Mouse (Mus musculus): ENCODE data around the gene Mkln1. TPM values are rescaled to one million over a fixed set of nuclear protein-coding genes. Genes with fewer than 3 reads are reported as not detected.

Gene Mkln1
- polyA plus RNA-seq, 1 experiment, result 48.6 TPM

GRCm38 (mm10) chr6:31521491-31522355, 123.2 kb downstream of the Mkln1 start:
- TF ChIP-seq GATA1 (IDR thresholded peaks at IDR 0.05; ENCODE audit: low read length), result no peak

DNA sequence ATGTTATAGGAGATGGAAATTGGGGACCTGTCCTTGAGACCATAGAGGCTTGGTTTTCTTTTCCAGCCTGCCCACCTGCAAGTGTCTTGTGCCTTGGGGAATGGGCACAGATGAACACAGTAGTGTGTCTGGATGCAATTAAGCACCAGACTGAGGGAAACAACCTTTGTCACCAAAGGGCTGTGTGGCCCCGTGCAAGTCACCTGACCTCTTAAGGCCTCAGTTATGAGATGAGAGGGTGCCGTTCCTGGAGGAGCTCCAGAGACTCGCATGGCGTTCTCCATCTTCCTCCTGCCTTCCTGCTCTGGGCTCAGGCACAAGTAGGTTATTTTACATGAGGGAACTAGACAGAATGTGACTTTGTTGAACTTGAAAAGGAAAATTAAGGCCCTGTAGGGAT, 123.9 kb downstream of the Mkln1 start:
- TF ChIP-seq GATA1 (IDR thresholded peaks at IDR 0.05; ENCODE audit: low read length), result no peak

- TF ChIP-seq GATA1 (IDR thresholded peaks at IDR 0.05; ENCODE audit: low read length), result no peak
These were observed 124.5 kb downstream of the Mkln1 start for GRCm38 (mm10) chr6:31523039-31523438.

- no peak for TF ChIP-seq GATA1 (IDR thresholded peaks at IDR 0.05; ENCODE audit: low read length)
These were observed 125.1 kb downstream of the Mkln1 start for GRCm38 (mm10) chr6:31523657-31524056.

GRCm38 (mm10) chr6:31524121-31524520, 125.6 kb downstream of the Mkln1 start:
- no peak for TF ChIP-seq GATA1 (IDR thresholded peaks at IDR 0.05; ENCODE audit: low read length)

GRCm38 (mm10) chr6:31524647-31525046, 126.1 kb downstream of the Mkln1 start:
- TF ChIP-seq GATA1 (IDR thresholded peaks at IDR 0.05; ENCODE audit: low read length), result no peak

DNA sequence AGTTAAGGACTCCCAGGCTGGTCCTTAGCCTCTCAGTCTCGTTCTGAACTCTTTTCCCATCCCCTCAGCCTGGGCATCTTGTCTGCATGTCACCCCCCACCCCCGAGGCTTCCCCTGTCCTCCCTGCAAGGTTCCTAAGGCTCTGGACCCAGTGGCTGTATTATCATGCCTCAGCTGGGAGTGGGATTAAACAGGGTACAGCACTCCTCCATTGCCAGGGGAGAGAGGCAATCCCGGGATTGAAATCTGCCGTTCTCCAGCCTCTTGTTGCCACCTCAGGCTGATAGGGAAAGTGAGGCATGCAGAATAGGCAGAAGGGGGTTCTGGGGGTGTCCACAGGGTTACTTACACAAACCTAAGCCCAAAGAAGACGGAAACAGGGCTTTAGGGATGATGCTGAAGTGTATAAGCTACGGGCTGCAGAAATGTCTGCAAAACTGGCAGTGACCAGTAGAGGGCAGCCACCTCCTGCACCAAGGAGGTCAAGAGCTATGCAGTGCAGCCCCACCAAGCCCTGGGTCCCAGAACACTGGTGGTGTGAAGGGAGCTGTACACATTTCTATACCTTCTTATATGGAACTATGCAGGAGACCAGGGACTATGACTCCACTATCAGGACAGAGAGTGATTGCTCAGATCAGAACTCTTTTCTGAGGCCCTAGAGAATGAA, 126.8 kb downstream of the Mkln1 start:
- TF ChIP-seq GATA1 (IDR thresholded peaks at IDR 0.05; ENCODE audit: low read length), result no peak

DNA sequence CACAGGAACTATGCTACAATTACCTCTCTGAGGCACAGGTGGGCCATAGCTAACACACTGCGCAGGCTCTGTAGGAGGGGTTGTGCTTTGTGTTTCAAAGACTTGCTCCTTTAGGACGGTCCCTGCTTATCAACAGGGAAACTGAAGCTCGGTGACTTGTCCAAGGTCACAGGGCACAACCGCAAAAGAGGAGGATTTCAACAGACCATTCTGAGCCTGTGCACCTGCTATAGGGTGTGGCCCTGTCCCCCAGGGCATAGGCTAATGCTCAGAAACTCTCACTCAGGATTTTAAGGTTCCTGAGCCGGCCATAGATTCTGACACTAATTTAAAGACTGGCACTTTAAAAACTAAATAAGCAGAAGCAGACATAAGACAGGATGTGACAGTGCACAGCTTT, 128.4 kb downstream of the Mkln1 start:
- TF ChIP-seq GATA1 (IDR thresholded peaks at IDR 0.05; ENCODE audit: low read length), result no peak

GRCm38 (mm10) chr6:31527897-31528296, 129.4 kb downstream of the Mkln1 start:
- TF ChIP-seq GATA1 (IDR thresholded peaks at IDR 0.05; ENCODE audit: low read length), result no peak

- no peak for TF ChIP-seq GATA1 (IDR thresholded peaks at IDR 0.05; ENCODE audit: low read length)
These were observed 129.8 kb downstream of the Mkln1 start for GRCm38 (mm10) chr6:31528339-31528738.

- TF ChIP-seq GATA1 (IDR thresholded peaks at IDR 0.05; ENCODE audit: low read length), result no peak
These were observed 133.3 kb downstream of the Mkln1 start for GRCm38 (mm10) chr6:31531880-31532279.

GRCm38 (mm10) chr6:31534705-31535104, 136.2 kb downstream of the Mkln1 start:
- TF ChIP-seq GATA1 (IDR thresholded peaks at IDR 0.05; ENCODE audit: low read length), result no peak

DNA sequence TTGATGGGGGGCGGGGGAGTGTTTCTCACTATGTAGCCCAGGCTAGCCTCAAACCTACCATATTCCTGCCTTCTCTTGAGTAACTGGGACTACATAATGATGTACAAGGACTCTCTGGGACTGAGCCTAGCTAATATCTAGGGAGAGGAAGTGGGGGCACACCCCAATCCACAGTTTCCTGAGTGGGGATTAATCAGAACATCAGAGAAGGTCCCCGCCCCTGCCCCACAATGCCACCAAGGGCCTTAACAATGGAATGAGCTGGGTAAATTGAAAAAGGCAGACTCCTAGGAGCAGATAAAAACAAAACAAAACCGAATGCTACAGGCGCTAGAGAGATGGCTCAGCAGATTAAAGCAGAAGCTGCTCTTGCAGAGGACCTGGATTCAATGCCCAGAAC, 138.7 kb downstream of the Mkln1 start:
- TF ChIP-seq GATA1 (IDR thresholded peaks at IDR 0.05; ENCODE audit: low read length), result no peak

DNA sequence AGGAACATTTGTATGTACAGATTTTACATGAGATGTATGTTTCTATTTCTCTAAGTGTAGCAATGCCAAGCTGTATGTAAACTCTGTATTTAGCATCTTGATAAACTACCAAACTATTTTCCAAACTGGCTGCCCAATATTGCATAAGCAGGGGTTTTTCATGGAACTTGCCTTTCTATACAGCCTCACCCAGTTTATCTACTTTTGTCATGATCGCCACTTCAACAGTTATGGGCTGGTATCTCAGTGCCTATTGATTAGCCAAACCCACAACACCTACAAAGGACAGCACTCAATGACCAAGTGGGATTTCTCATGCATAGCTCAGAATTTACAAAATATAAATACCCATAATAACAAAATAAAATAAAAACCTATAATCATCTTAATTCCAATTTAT, 139.6 kb downstream of the Mkln1 start:
- peak; percentile 54 for TF ChIP-seq GATA1 (IDR thresholded peaks at IDR 0.05; ENCODE audit: low read length)

GRCm38 (mm10) chr6:31540018-31540417, 141.5 kb downstream of the Mkln1 start:
- no peak for TF ChIP-seq GATA1 (IDR thresholded peaks at IDR 0.05; ENCODE audit: low read length)

DNA sequence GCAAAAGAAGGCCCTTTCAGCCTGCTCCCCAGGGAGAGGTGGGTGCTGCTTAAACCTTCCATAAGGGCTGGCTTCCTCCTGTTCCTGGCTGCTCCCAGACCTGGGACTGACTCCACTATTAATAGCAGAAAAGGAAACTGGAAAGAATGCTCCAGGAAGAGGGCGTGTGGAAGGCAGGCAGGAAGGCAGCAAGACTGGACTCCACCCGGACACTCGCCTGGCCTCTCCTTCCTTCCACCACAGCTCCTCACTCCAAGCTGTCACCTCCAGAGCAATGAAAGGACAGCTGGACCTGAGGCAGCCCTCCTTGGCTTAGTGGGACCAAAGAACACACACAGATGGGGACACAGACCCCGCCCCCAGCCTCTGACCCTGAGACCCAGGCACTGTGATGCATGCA, 145.8 kb downstream of the Mkln1 start:
- TF ChIP-seq GATA1 (IDR thresholded peaks at IDR 0.05; ENCODE audit: low read length), result no peak

Data from G1E-ER4 (cell line).